Mouse (Mus musculus) midbrain, embryonic 13.5 days (tissue): ENCODE results near the gene Mrpl52. TPM values are rescaled to one million over a fixed set of nuclear protein-coding genes. Genes with fewer than 3 reads are reported as not detected.

Experiments used
- ATAC-seq: fragments of 200-750 bp; cut with Nextera tagmentation; 2 replicates; pipeline ENCODE4 v1.8.0; 2017; ENCODE audit warnings: mild to moderate bottlenecking, moderate TSS enrichment, moderate library complexity
- H3K27ac ChIP-seq: fragments of 300-500 bp; sonication (generic); 2 replicates; pipeline ENCODE4 v1.5.1; 2015; ENCODE audit warnings: inconsistent platforms, mild to moderate bottlenecking, moderate library complexity
- H3K27me3 ChIP-seq: fragments of 300-500 bp; sonication (generic); 2 replicates; pipeline ENCODE4 v1.6.1; 2015; ENCODE audit warnings: mild to moderate bottlenecking, inconsistent platforms
- H3K36me3 ChIP-seq: fragments of 300-500 bp; sonication (generic); 2 replicates; pipeline ENCODE4 v1.6.1; 2015; ENCODE audit warnings: mild to moderate bottlenecking, inconsistent platforms
- H3K4me1 ChIP-seq: fragments of 300-500 bp; sonication (generic); replicated peaks from 2 replicates; pipeline ENCODE4 v1.6.1; 2015; ENCODE audit warnings: inconsistent platforms
- H3K4me2 ChIP-seq: fragments of 300-500 bp; sonication (generic); replicated peaks from 2 replicates; pipeline ENCODE4 v1.6.1; 2015; ENCODE audit warnings: moderate library complexity, mild to moderate bottlenecking, inconsistent platforms
- H3K4me3 ChIP-seq: fragments of 300-500 bp; sonication (generic); replicated peaks from 2 replicates; pipeline ENCODE4 v1.5.1; 2015; ENCODE audit warnings: mild to moderate bottlenecking, inconsistent platforms
- H3K9ac ChIP-seq: fragments of 300-500 bp; sonication (generic); replicated peaks from 2 replicates; pipeline ENCODE4 v1.6.1; 2015; ENCODE audit warnings: mild to moderate bottlenecking, inconsistent platforms
- H3K9me3 ChIP-seq: fragments of 300-500 bp; sonication (generic); 2 replicates; pipeline ENCODE4 v1.6.1; 2016; ENCODE audit warnings: mild to moderate bottlenecking, inconsistent platforms
- WGBS: fragments of 180-500 bp; shearing (Covaris S2); methylation state at CpG from one replicate; pipeline ENCODE4 v1.1.7; 2015; 5-methylcytosine and 5-hydroxymethylcytosine counted together
- polyA plus RNA-seq: library from polyadenylated mRNA; unstranded; fragments of >200 nt; fragmentation: Nextera tagmentation; extraction: Ambion mirVana; gene quantifications from 2 replicates; pipeline ENCODE4 v1.2.1, GENCODE M21; 2015

Mrpl52 gene
- polyA plus RNA-seq, 1 experiment from 2014 or later, result 280 TPM

- ATAC-seq, result no peak
- H3K4me1 ChIP-seq, result no peaks in the 10 kb centered on the region
Observed at GRCm38 (mm10) chr14:54394309-54394708, 32.4 kb upstream of the Mrpl52 start.

DNA sequence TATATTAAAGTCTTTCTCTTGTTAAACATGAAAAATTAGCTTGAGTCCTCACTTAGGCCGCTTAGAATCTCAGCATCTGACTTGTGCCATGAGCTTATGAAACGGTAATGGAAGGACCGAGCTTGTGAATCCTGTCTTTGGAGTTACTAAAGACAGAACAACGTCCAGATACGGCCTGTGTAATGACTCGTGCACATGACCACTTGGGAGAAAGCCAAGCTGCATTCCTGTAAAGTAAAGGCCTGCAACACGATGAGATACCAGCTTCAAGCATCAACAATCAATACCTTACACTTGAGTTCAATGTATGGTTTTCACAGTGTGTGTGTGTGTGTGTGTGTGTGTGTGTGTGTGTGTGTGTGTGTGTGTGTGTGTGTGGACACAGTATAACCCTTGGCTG lies 30.0 kb upstream of the Mrpl52 start:
- Histone ChIP-seq H3K4me3 (no peak overlapping the region), H3K36me3 (no peaks in the 10 kb centered on the region), H3K9me3 (no peaks in the 10 kb centered on the region), H3K9ac (no peak overlapping the region), H3K4me1 (no peaks in the 10 kb centered on the region), H3K4me2 (no peak overlapping the region), H3K27ac (no peak overlapping the region), H3K27me3 (no peaks in the 10 kb centered on the region)
- ATAC-seq, result no peak
- 94% methylated on average over 7 of the region's 7 CpGs for WGBS

More at GRCm38 (mm10) chr14:54394309-54394708, 32.4 kb upstream of the Mrpl52 start:
- H3K36me3 ChIP-seq, result no peaks in the 10 kb centered on the region
- no peak overlapping the region for H3K4me3 ChIP-seq
- H3K9me3 ChIP-seq, result no peaks in the 10 kb centered on the region
- no peak overlapping the region for H3K27ac ChIP-seq
- no peak overlapping the region for H3K4me2 ChIP-seq
- no peaks in the 10 kb centered on the region for H3K27me3 ChIP-seq
- H3K9ac ChIP-seq, result no peak overlapping the region

DNA sequence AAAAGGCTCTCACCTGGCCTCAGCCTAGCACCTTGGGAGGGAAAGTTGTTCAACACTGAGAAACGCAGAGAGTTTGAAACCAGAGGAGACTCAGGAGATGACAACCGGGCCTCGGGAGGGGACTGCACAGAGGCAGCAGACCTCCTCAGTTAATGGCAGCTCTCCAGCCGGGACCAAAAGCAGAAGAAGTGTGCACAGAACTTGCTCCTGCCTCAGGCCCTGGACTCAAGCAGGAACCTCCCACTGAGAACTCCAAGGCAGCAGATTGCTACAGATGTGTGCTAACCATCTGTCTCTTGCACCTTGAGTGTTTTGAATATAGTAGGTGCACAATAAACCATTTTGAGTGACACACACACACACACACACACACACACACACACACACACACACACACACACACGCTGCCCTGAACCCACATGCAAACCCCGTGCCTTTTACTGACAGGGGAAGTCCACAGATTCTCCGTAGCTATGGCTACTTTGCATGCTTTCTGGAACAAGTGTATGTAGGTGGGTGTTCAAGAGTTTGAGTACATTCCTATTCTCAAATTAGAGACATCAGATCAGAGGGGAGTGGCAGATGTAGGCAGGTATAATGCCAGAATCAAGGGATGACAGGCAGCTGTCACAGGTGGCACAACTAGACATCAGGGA lies 28.7 kb upstream of the Mrpl52 start:
- no peak overlapping the region for H3K9ac ChIP-seq
- H3K4me3 ChIP-seq, result no peak overlapping the region
- WGBS, result 91% methylated on average over 7 of the region's 7 CpGs
- H3K27ac ChIP-seq, result no peak overlapping the region
- no peaks in the 10 kb centered on the region for H3K9me3 ChIP-seq
- H3K4me1 ChIP-seq, result no peaks in the 10 kb centered on the region
- H3K4me2 ChIP-seq, result no peak overlapping the region
- H3K36me3 ChIP-seq, result no peaks in the 10 kb centered on the region
- H3K27me3 ChIP-seq, result no peaks in the 10 kb centered on the region
- no peak for ATAC-seq

DNA sequence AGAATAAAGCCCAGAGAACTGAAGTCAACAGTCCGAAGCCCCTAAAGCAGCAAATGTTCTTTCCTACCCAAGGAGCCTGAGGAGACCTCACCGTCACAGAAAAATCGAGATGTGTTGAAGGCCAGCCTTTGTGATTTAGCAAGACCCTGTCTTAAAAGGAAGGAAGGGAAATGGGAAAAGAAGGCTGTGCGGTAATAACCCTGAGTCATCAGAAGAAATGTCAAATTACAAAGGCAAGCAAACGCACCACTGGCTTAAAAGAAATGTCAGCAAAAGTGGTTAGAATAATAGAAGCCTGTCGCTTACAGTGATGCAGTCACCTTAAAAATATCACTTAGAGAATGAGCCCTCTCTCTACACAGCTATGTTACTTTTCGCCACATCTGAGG lies 28.2 kb upstream of the Mrpl52 start:
- Histone ChIP-seq H3K9me3 (no peaks in the 10 kb centered on the region), H3K4me2 (no peak overlapping the region), H3K4me3 (no peak overlapping the region), H3K36me3 (no peaks in the 10 kb centered on the region), H3K9ac (no peak overlapping the region), H3K4me1 (no peaks in the 10 kb centered on the region), H3K27ac (no peak overlapping the region), H3K27me3 (no peaks in the 10 kb centered on the region)
- 82% methylated on average over 7 of the region's 7 CpGs for WGBS
- no peak for ATAC-seq

- no peak overlapping the region for H3K9ac ChIP-seq
Observed at GRCm38 (mm10) chr14:54398921-54399382, 27.8 kb upstream of the Mrpl52 start.

DNA sequence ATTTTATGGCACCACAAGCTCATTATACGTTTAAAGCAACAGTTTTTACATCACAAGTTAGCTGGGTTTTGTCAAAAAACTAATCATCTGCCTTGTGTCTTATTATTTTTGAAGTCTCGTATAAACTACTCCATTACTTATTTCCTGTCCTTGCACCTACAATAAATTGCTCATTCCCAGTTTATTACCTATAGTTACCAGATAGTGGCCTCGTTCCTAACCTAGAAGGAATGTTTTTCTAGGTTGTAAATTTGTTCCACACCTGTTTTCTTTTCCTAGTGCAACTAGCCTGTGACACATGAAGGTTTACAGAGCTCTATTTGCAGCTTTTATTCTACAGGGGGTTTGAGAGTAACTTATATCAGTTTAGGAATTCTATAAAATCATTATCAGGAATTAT lies 25.0 kb upstream of the Mrpl52 start:
- no peak for ATAC-seq
- Histone ChIP-seq H3K4me3 (no peak overlapping the region), H3K9me3 (no peaks in the 10 kb centered on the region), H3K36me3 (no peaks in the 10 kb centered on the region), H3K4me1 (no peaks in the 10 kb centered on the region), H3K27ac (no peak overlapping the region), H3K27me3 (no peaks in the 10 kb centered on the region), H3K4me2 (no peak overlapping the region), H3K9ac (no peak overlapping the region)
- WGBS, result 85% methylated on average over 3 of the region's 3 CpGs

More at GRCm38 (mm10) chr14:54398921-54399382, 27.8 kb upstream of the Mrpl52 start:
- Histone ChIP-seq H3K4me3 (no peak overlapping the region), H3K4me2 (no peak overlapping the region), H3K9me3 (no peaks in the 10 kb centered on the region), H3K4me1 (no peaks in the 10 kb centered on the region), H3K36me3 (no peaks in the 10 kb centered on the region), H3K27ac (no peak overlapping the region), H3K27me3 (no peaks in the 10 kb centered on the region)
- WGBS, result 64% methylated on average over 8 of the region's 8 CpGs
- ATAC-seq, result no peak

GRCm38 (mm10) chr14:54408336-54409056 lies 18.2 kb upstream of the Mrpl52 start:
- Histone ChIP-seq H3K27me3 (no peaks in the 10 kb centered on the region), H3K36me3 (no peaks in the 10 kb centered on the region), H3K4me3 (no peak overlapping the region), H3K4me2 (no peak overlapping the region; the same call in 1 of the 2 replicates), H3K27ac (no peak overlapping the region), H3K4me1 (peaks cover 9% of the 10 kb centered on the region), H3K9ac (no peak overlapping the region), H3K9me3 (no peaks in the 10 kb centered on the region)
- 83% methylated on average over 25 of the region's 25 CpGs for WGBS
- ATAC-seq, result no peak

- H3K9me3 ChIP-seq, result no peaks in the 10 kb centered on the region
- no peak overlapping the region for H3K9ac ChIP-seq
- no peak overlapping the region; the same call in 1 of the 2 replicates for H3K4me2 ChIP-seq
- no peaks in the 10 kb centered on the region for H3K36me3 ChIP-seq
- ATAC-seq, result no peak
- WGBS, result 75% methylated on average over 7 of the region's 7 CpGs
- peaks cover 6% of the 10 kb centered on the region for H3K27me3 ChIP-seq
- no peak overlapping the region for H3K4me3 ChIP-seq
- no peak overlapping the region for H3K27ac ChIP-seq
- H3K4me1 ChIP-seq, result peaks cover 14% of the 10 kb centered on the region
Observed at GRCm38 (mm10) chr14:54409057-54409645, 17.6 kb upstream of the Mrpl52 start.

GRCm38 (mm10) chr14:54409980-54410810 lies 16.5 kb upstream of the Mrpl52 start:
- H3K27ac ChIP-seq, result no peak overlapping the region
- peaks cover 17% of the 10 kb centered on the region for H3K4me1 ChIP-seq
- 43% methylated on average over 17 of the region's 17 CpGs for WGBS
- no peaks in the 10 kb centered on the region for H3K9me3 ChIP-seq
- H3K27me3 ChIP-seq, result peaks cover 16% of the 10 kb centered on the region
- H3K9ac ChIP-seq, result peak overlapping the region; percentile 34
- H3K4me2 ChIP-seq, result no peak overlapping the region
- H3K36me3 ChIP-seq, result no peaks in the 10 kb centered on the region
- no peak overlapping the region for H3K4me3 ChIP-seq
- no peak for ATAC-seq

DNA sequence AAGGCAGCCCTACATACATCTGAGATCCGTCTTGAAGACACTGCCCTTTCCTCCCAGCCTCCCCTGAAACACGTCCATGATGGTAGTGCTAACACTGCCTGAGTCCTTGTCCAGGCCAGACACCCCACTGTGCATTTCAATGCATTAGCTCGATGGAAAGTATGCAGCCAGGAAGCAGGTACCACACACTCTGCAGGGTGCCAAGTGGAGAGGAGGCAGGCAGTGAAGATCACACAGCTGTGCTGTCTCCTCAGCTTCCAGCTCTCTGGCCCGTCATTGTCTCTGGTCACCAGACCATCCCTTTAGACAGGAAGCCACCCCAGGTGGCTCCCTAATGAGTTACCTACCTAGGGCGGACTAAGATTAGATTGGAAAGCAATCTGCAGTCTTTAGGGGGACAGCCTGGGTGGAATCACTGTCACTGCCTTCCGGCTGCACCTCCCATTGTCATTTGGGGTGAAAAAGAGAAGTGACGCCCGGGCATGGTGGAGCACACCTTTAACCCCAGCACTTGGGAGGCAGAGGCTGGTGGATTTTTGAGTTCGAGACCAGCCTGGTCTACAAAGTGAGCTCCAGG lies 14.6 kb upstream of the Mrpl52 start:
- Histone ChIP-seq H3K27me3 (peaks cover 30% of the 10 kb centered on the region), H3K4me3 (no peak overlapping the region), H3K4me1 (peaks cover 21% of the 10 kb centered on the region), H3K4me2 (no peak overlapping the region), H3K9me3 (no peaks in the 10 kb centered on the region), H3K9ac (no peak overlapping the region), H3K27ac (no peak overlapping the region), H3K36me3 (no peaks in the 10 kb centered on the region)
- ATAC-seq, result no peak
- 29% methylated on average over 9 of the region's 9 CpGs for WGBS

DNA sequence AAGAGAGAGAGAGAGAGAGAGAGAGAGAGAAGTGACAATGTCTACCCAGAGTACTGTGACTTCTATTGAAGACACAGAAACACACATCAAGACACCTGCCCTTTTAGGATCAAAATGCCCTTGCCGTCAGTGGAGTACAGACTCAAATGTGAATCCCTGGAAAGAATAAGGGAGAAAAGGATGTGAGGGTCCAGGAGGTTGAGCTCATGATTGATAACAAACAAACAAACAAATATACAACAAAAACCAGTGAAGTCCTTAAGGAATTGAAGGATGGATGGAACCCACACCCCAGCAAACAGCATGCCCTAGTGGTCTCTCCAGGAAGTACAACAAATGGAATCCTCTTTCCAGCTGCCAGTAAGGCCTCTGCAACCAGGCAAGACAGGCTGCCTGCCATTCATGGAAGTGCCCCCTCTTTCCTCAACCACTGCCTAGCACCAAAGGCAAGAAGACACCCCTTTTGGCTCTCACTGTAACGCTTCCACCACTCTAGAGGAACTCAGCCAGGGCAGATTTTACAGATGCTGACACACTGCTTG lies 14.0 kb upstream of the Mrpl52 start:
- H3K9me3 ChIP-seq, result no peaks in the 10 kb centered on the region
- H3K9ac ChIP-seq, result no peak overlapping the region
- WGBS, result 40% methylated on average over 2 of the region's 2 CpGs
- no peak overlapping the region for H3K4me2 ChIP-seq
- ATAC-seq, result no peak
- no peak overlapping the region for H3K4me3 ChIP-seq
- H3K27me3 ChIP-seq, result peaks cover 36% of the 10 kb centered on the region
- H3K36me3 ChIP-seq, result no peaks in the 10 kb centered on the region
- no peak overlapping the region for H3K27ac ChIP-seq
- H3K4me1 ChIP-seq, result peaks cover 24% of the 10 kb centered on the region
